Mouse (Mus musculus): ENCODE results near the gene P3h1. TPM values are rescaled to one million over a fixed set of nuclear protein-coding genes. Genes with fewer than 3 reads are reported as not detected.

The P3h1 gene
- polyA plus RNA-seq, 1 experiment from 2014 or later, result 80.0 TPM

- peak overlapping the region; percentile 68 for H3K9ac ChIP-seq
- H3K27me3 ChIP-seq, result no peaks in the 10 kb centered on the region
- H3K4me1 ChIP-seq, result peaks cover 28% of the 10 kb centered on the region
- H3K4me3 ChIP-seq (replicated peaks), result peak overlapping the region; percentile 78
- H3K27ac ChIP-seq (replicated peaks), result peak overlapping the region; percentile 84
- no peaks in the 10 kb centered on the region for H3K9me3 ChIP-seq (replicated peaks)
- 6% methylated on average over 18 of the region's 18 CpGs for WGBS
- no peak; the same call in 1 of the 2 replicates for ATAC-seq (ENCODE audit: insufficient number of reproducible peaks, low FRiP score, low TSS enrichment, low read depth)
- H3K4me2 ChIP-seq (replicated peaks), result peak overlapping the region; percentile 66
- H3K36me3 ChIP-seq, result peaks cover 4% of the 10 kb centered on the region; the same call in 1 of the 2 replicates
These were observed 37.0 kb upstream of the P3h1 start for GRCm38 (mm10) chr4:119195582-119196320.

- WGBS, result 77% methylated on average over 6 of the region's 6 CpGs
- no peak overlapping the region for H3K27ac ChIP-seq (replicated peaks)
- H3K36me3 ChIP-seq, result peaks cover 16% of the 10 kb centered on the region; the same call in 1 of the 2 replicates
- H3K27me3 ChIP-seq, result no peaks in the 10 kb centered on the region
- ATAC-seq (ENCODE audit: insufficient number of reproducible peaks, low FRiP score, low TSS enrichment, low read depth), result no peak
- H3K4me3 ChIP-seq (replicated peaks), result no peak overlapping the region
- no peaks in the 10 kb centered on the region for H3K9me3 ChIP-seq (replicated peaks)
- peaks cover 28% of the 10 kb centered on the region for H3K4me1 ChIP-seq
- H3K9ac ChIP-seq, result no peak overlapping the region
- H3K4me2 ChIP-seq (replicated peaks), result no peak overlapping the region
These were observed 34.6 kb upstream of the P3h1 start for GRCm38 (mm10) chr4:119198105-119198504.

GRCm38 (mm10) chr4:119204672-119205071, 28.0 kb upstream of the P3h1 start:
- H3K9ac ChIP-seq, result no peak overlapping the region
- no peak for ATAC-seq (ENCODE audit: insufficient number of reproducible peaks, low FRiP score, low TSS enrichment, low read depth)
- 17% methylated on average over 8 of the region's 8 CpGs for WGBS

GRCm38 (mm10) chr4:119216667-119217066, 16.0 kb upstream of the P3h1 start:
- Histone ChIP-seq H3K9me3 (replicated peaks) (no peaks in the 10 kb centered on the region), H3K27me3 (no peaks in the 10 kb centered on the region), H3K27ac (replicated peaks) (no peak overlapping the region), H3K36me3 (no peaks in the 10 kb centered on the region), H3K4me3 (replicated peaks) (no peak overlapping the region), H3K9ac (no peak overlapping the region), H3K4me1 (peaks cover 14% of the 10 kb centered on the region; the same call in 1 of the 2 replicates), H3K4me2 (replicated peaks) (no peak overlapping the region)
- WGBS, result 57% methylated on average over 8 of the region's 8 CpGs
- peak; percentile 69 for ATAC-seq (ENCODE audit: insufficient number of reproducible peaks, low FRiP score, low TSS enrichment, low read depth)

More at GRCm38 (mm10) chr4:119204672-119205071, 28.0 kb upstream of the P3h1 start:
- no peak overlapping the region for H3K27ac ChIP-seq (replicated peaks)
- H3K27me3 ChIP-seq, result no peaks in the 10 kb centered on the region
- H3K4me2 ChIP-seq (replicated peaks), result no peak overlapping the region
- H3K9me3 ChIP-seq (replicated peaks), result no peaks in the 10 kb centered on the region
- peaks cover 16% of the 10 kb centered on the region; the same call in 1 of the 2 replicates for H3K36me3 ChIP-seq
- no peaks in the 10 kb centered on the region for H3K4me1 ChIP-seq
- no peak overlapping the region for H3K4me3 ChIP-seq (replicated peaks)

DNA sequence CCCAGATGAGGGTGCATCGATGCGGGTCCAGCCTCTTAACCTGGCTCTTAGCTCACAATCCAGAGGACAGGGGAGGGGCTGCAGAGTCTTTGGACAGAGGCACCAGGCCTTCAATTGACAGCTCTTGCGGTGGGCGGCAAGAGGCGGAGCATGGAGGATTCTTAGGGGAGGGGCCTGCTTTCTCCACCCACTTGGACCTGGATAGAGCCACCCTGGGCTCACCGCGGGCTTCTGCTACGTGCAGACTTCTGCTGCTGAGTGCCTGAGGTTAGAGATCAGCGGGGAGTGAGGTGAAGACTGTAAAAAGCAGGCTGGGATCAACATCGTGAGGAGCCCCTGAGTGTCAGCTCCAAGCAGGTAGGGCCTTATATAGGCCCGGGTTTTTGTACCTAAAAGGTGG, 14.5 kb upstream of the P3h1 start, which contains the start of gene Tmem269:
Gene Tmem269 (minus strand): TSS at position 49 of the 400 bp plus-strand sequence.
- Histone ChIP-seq H3K9me3 (replicated peaks) (no peaks in the 10 kb centered on the region), H3K9ac (no peak within 1 kb of the TSS), H3K4me3 (replicated peaks) (no peak within 1 kb of the TSS), H3K36me3 (0 out of 2 replicates have a peak, but pooled peaks cover 3% of the 10 kb centered on the region), H3K27ac (replicated peaks) (no peak within 1 kb of the TSS), H3K27me3 (no peaks in the 10 kb centered on the region), H3K4me2 (replicated peaks) (no peak within 1 kb of the TSS), H3K4me1 (peaks cover 14% of the 10 kb centered on the region; the same call in 1 of the 2 replicates)
- ATAC-seq (ENCODE audit: insufficient number of reproducible peaks, low FRiP score, low TSS enrichment, low read depth), result no peak
- WGBS, result 9% methylated on average over 11 of the region's 11 CpGs

GRCm38 (mm10) chr4:119223696-119224095, 9.0 kb upstream of the P3h1 start:
- Histone ChIP-seq H3K4me2 (replicated peaks) (no peak overlapping the region), H3K9me3 (replicated peaks) (no peaks in the 10 kb centered on the region), H3K4me1 (no peaks in the 10 kb centered on the region), H3K4me3 (replicated peaks) (no peak overlapping the region), H3K27ac (replicated peaks) (no peak overlapping the region), H3K27me3 (no peaks in the 10 kb centered on the region), H3K9ac (no peak overlapping the region), H3K36me3 (peaks cover 48% of the 10 kb centered on the region)
- 66% methylated on average over 1 of the region's 1 CpGs for WGBS
- no peak for ATAC-seq (ENCODE audit: insufficient number of reproducible peaks, low FRiP score, low TSS enrichment, low read depth)

DNA sequence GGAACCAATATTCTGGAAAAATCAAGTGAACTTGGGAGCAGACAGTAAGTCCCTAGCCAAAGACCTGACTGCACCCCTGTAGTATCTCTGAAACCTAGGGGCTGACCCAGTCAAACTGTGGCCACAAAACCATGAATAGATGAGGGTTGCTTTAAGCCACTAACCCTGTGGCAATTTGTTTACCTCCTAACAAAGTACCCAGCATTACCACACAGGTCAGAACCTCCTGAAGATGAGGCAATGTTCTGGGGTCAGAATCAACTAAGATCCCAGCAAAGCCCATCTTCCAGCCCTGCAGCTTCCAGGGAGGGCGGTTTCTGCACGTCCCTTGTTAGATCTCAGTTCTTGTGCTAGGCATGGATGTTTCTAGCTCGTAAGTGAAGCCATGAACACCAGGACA, 8.2 kb upstream of the P3h1 start:
- WGBS, result 91% methylated on average over 3 of the region's 3 CpGs
- Histone ChIP-seq H3K36me3 (peaks cover 49% of the 10 kb centered on the region), H3K4me2 (replicated peaks) (no peak overlapping the region), H3K27me3 (no peaks in the 10 kb centered on the region), H3K9me3 (replicated peaks) (no peaks in the 10 kb centered on the region), H3K9ac (no peak overlapping the region), H3K4me3 (replicated peaks) (no peak overlapping the region), H3K4me1 (no peaks in the 10 kb centered on the region), H3K27ac (replicated peaks) (no peak overlapping the region)
- ATAC-seq (ENCODE audit: insufficient number of reproducible peaks, low FRiP score, low TSS enrichment, low read depth), result no peak

- Histone ChIP-seq H3K9ac (no peak overlapping the region), H3K27ac (replicated peaks) (no peak overlapping the region), H3K27me3 (no peaks in the 10 kb centered on the region), H3K4me1 (no peaks in the 10 kb centered on the region), H3K9me3 (replicated peaks) (no peaks in the 10 kb centered on the region), H3K4me2 (replicated peaks) (no peak overlapping the region), H3K36me3 (peaks cover 49% of the 10 kb centered on the region), H3K4me3 (replicated peaks) (no peak overlapping the region)
- 93% methylated on average over 9 of the region's 9 CpGs for WGBS
- ATAC-seq (ENCODE audit: insufficient number of reproducible peaks, low FRiP score, low TSS enrichment, low read depth), result no peak
These were observed 7.0 kb upstream of the P3h1 start for GRCm38 (mm10) chr4:119225719-119226118.

GRCm38 (mm10) chr4:119226751-119227150, 6.0 kb upstream of the P3h1 start:
- Histone ChIP-seq H3K4me3 (replicated peaks) (no peak overlapping the region), H3K9ac (no peak overlapping the region), H3K4me1 (peaks cover 5% of the 10 kb centered on the region), H3K4me2 (replicated peaks) (no peak overlapping the region), H3K36me3 (peaks cover 49% of the 10 kb centered on the region), H3K9me3 (replicated peaks) (no peaks in the 10 kb centered on the region), H3K27me3 (no peaks in the 10 kb centered on the region), H3K27ac (replicated peaks) (no peak overlapping the region)
- 91% methylated on average over 11 of the region's 11 CpGs for WGBS
- no peak for ATAC-seq (ENCODE audit: insufficient number of reproducible peaks, low FRiP score, low TSS enrichment, low read depth)

GRCm38 (mm10) chr4:119233256-119233901, 664 bp downstream of the P3h1 start:
- Histone ChIP-seq H3K27ac (replicated peaks) (peak overlapping the region; percentile 90), H3K9me3 (replicated peaks) (no peaks in the 10 kb centered on the region), H3K4me2 (replicated peaks) (peak overlapping the region; percentile 56), H3K4me1 (peaks cover 14% of the 10 kb centered on the region), H3K36me3 (peaks cover 26% of the 10 kb centered on the region), H3K4me3 (replicated peaks) (peak overlapping the region; percentile 59), H3K9ac (peak overlapping the region; percentile 75), H3K27me3 (no peaks in the 10 kb centered on the region)
- WGBS, result under 1% methylated on average over 36 of the region's 36 CpGs
- ATAC-seq (ENCODE audit: insufficient number of reproducible peaks, low FRiP score, low TSS enrichment, low read depth), result peak; percentile 63

- Histone ChIP-seq H3K27ac (replicated peaks) (peak overlapping the region; percentile 90), H3K27me3 (no peaks in the 10 kb centered on the region), H3K4me2 (replicated peaks) (peak overlapping the region; percentile 56), H3K4me3 (replicated peaks) (peak overlapping the region; percentile 59), H3K4me1 (peaks cover 21% of the 10 kb centered on the region), H3K9me3 (replicated peaks) (no peaks in the 10 kb centered on the region), H3K9ac (no peak overlapping the region), H3K36me3 (peaks cover 22% of the 10 kb centered on the region)
- WGBS, result 56% methylated on average over 3 of the region's 3 CpGs
- ATAC-seq (ENCODE audit: insufficient number of reproducible peaks, low FRiP score, low TSS enrichment, low read depth), result no peak
These were observed 1.6 kb downstream of the P3h1 start for GRCm38 (mm10) chr4:119234348-119234747.
